Mouse (Mus musculus): ENCODE measurements at regions not wholly inside any gene's neighbourhood (a gene's known extent, or its start where the extent isn't known, plus 50 kb on each side); places are given as distances from the start of the nearest gene placed in this dataset.
A peak's percentile ranks its signal among the peaks of the same experiment; 100 is the strongest.

- ATAC-seq (ENCODE audit: insufficient number of reproducible peaks, low FRiP score, low TSS enrichment): no peak
These were observed 149.8 kb upstream of the Mast4 start for GRCm38 (mm10) chr13:103484092-103484491.

GRCm38 (mm10) chr13:103483392-103483791 lies 149.1 kb upstream of the Mast4 start:
- no peak for ATAC-seq (ENCODE audit: insufficient number of reproducible peaks, low FRiP score, low TSS enrichment)

- ATAC-seq (ENCODE audit: insufficient number of reproducible peaks, low FRiP score, low TSS enrichment): no peak
These were observed 142.0 kb upstream of the Mast4 start for GRCm38 (mm10) chr13:103476328-103476727.

- ATAC-seq (ENCODE audit: insufficient number of reproducible peaks, low FRiP score, low TSS enrichment): no peak
These were observed 137.9 kb upstream of the Mast4 start for GRCm38 (mm10) chr13:103472216-103472615.

- ATAC-seq (ENCODE audit: insufficient number of reproducible peaks, low FRiP score, low TSS enrichment): no peak
These were observed 135.8 kb upstream of the Mast4 start for GRCm38 (mm10) chr13:103470141-103470540.

GRCm38 (mm10) chr13:103460499-103460898 lies 126.2 kb upstream of the Mast4 start:
- ATAC-seq (ENCODE audit: insufficient number of reproducible peaks, low FRiP score, low TSS enrichment): no peak

GRCm38 (mm10) chr13:103459486-103460147 lies 125.3 kb upstream of the Mast4 start:
- no peak; the same call in 1 of the 2 replicates for ATAC-seq (ENCODE audit: insufficient number of reproducible peaks, low FRiP score, low TSS enrichment)

GRCm38 (mm10) chr13:103452837-103453236 lies 118.5 kb upstream of the Mast4 start:
- ATAC-seq (ENCODE audit: insufficient number of reproducible peaks, low FRiP score, low TSS enrichment): no peak

- peak; percentile 47; the same call in 1 of the 2 replicates for ATAC-seq (ENCODE audit: insufficient number of reproducible peaks, low FRiP score, low TSS enrichment)
These were observed 96.3 kb upstream of the Mast4 start for GRCm38 (mm10) chr13:103430589-103430988.

GRCm38 (mm10) chr13:103424011-103424410 lies 89.7 kb upstream of the Mast4 start:
- no peak for ATAC-seq (ENCODE audit: insufficient number of reproducible peaks, low FRiP score, low TSS enrichment)

GRCm38 (mm10) chr13:103423417-103423816 lies 89.1 kb upstream of the Mast4 start:
- ATAC-seq (ENCODE audit: insufficient number of reproducible peaks, low FRiP score, low TSS enrichment): no peak

- no peak for ATAC-seq (ENCODE audit: insufficient number of reproducible peaks, low FRiP score, low TSS enrichment)
These were observed 88.7 kb upstream of the Mast4 start for GRCm38 (mm10) chr13:103422997-103423396.

- ATAC-seq (ENCODE audit: insufficient number of reproducible peaks, low FRiP score, low TSS enrichment): no peak
These were observed 84.8 kb upstream of the Mast4 start for GRCm38 (mm10) chr13:103419146-103419545.

GRCm38 (mm10) chr13:103417256-103417655 lies 83.0 kb upstream of the Mast4 start:
- ATAC-seq (ENCODE audit: insufficient number of reproducible peaks, low FRiP score, low TSS enrichment): no peak

GRCm38 (mm10) chr13:103415335-103415734 lies 81.0 kb upstream of the Mast4 start:
- no peak for ATAC-seq (ENCODE audit: insufficient number of reproducible peaks, low FRiP score, low TSS enrichment)

GRCm38 (mm10) chr13:103412566-103412965 lies 78.3 kb upstream of the Mast4 start:
- ATAC-seq (ENCODE audit: insufficient number of reproducible peaks, low FRiP score, low TSS enrichment): no peak

- no peak for ATAC-seq (ENCODE audit: insufficient number of reproducible peaks, low FRiP score, low TSS enrichment)
These were observed 75.0 kb upstream of the Mast4 start for GRCm38 (mm10) chr13:103409286-103409685.

GRCm38 (mm10) chr13:103396526-103397020 lies 62.3 kb upstream of the Mast4 start:
- no peak for ATAC-seq (ENCODE audit: insufficient number of reproducible peaks, low FRiP score, low TSS enrichment)

GRCm38 (mm10) chr13:103396099-103396498 lies 61.8 kb upstream of the Mast4 start:
- ATAC-seq (ENCODE audit: insufficient number of reproducible peaks, low FRiP score, low TSS enrichment): no peak

- ATAC-seq (ENCODE audit: insufficient number of reproducible peaks, low FRiP score, low TSS enrichment): no peak
These were observed 58.3 kb upstream of the Mast4 start for GRCm38 (mm10) chr13:103392581-103392980.

GRCm38 (mm10) chr13:103391396-103391795 lies 57.1 kb upstream of the Mast4 start:
- no peak for ATAC-seq (ENCODE audit: insufficient number of reproducible peaks, low FRiP score, low TSS enrichment)

- no peak for ATAC-seq (ENCODE audit: insufficient number of reproducible peaks, low FRiP score, low TSS enrichment)
These were observed 56.7 kb upstream of the Mast4 start for GRCm38 (mm10) chr13:103390991-103391390.

All from cerebellum, adult (tissue).